Mouse (Mus musculus) testis, adult 2 months (tissue): ENCODE measurements around the gene Arhgap22.

ENCODE experiments used
- CTCF ChIP-seq: fragments of 200-500 bp; IDR thresholded peaks from 2 replicates; pipeline ENCODE4 v1.5.1; 2012; ENCODE audit warnings: low read depth, mild to moderate bottlenecking, inconsistent platforms, low read length, moderate library complexity; ENCODE audit not compliant: control insufficient read depth, insufficient read depth, insufficient replicate concordance
- POLR2A ChIP-seq: fragments of 200-500 bp; IDR thresholded peaks from 2 replicates; pipeline ENCODE4 v1.6.1; 2012; ENCODE audit warnings: low read depth, mild to moderate bottlenecking, inconsistent platforms, low read length, moderate library complexity; ENCODE audit not compliant: control insufficient read depth

- TF ChIP-seq POLR2A, result no peak
- no peak for TF ChIP-seq CTCF
These were observed 117.2 kb downstream of the Arhgap22 start for GRCm38 (mm10) chr14:33330986-33331385.
